Mouse (Mus musculus) thymus, adult 18-20 months (tissue): Measurements from ENCODE around the gene Atp8a2.

Experiments used
- DNase-seq, 2 experiments: peaks; one replicate each; pipeline ENCODE4 v3.0.0; 2022; ENCODE audit warnings: mixed read lengths in 2 of 2

Gene Atp8a2

DNA sequence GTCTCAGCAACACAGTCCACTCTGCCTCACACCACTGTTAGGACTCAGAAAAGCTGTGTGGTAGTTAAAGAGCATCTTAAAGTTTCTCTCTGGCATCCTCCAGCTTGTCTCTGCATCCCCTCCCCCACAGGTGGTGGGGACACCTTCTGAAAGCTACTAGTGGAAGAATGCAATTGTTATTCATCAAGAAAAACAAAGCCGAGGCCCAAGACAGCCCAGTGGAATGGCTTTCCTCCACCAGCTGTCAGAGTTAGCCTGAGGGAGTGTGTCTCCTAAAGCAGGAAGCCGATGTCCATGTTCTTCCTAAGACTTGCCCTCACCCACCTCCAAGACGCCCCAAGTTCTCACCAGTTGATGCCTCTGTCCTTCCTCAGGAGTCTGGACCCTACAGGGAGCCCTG, 48.1 kb downstream of the Atp8a2 start:
- DNase-seq = no peak

DNA sequence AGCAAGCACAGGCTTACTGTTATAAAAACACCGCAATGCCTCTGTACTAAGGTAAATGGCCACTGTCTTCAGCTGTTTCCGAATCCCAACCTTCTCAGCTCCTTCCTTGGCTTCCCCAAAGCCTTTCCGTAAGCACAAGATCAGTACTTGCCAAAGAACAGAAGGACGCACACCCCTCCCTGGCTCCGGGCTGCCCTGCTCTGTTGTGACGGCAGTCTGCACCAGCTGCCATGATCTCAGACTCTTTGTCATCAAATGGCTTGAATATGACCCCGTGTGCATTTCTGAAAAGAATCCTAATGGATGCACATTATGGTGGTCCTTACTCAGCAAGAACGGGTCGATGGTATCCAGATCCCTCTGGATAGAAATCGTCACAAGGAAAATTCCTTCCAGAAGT, 53.7 kb downstream of the Atp8a2 start:
- DNase-seq = no peak

DNA sequence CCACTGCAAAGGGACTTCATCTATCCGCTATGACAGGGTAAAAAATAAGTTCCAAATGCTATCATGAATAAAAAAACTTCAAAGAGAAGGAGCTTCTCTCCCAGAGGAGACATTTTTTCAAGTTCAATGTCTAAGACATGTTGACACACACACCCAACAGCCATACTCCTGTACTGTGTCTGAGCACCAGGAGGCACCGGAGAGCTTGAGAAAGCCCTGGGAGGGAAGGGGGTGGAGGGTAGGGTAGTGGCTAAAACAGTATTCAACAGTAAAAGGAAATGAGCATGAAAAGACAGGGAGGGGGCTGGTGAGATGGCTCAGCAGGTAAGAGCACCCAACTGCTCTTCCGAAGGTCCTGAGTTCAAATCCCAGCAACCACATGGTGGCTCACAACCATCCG, 58.6 kb downstream of the Atp8a2 start:
- no peak for DNase-seq

DNA sequence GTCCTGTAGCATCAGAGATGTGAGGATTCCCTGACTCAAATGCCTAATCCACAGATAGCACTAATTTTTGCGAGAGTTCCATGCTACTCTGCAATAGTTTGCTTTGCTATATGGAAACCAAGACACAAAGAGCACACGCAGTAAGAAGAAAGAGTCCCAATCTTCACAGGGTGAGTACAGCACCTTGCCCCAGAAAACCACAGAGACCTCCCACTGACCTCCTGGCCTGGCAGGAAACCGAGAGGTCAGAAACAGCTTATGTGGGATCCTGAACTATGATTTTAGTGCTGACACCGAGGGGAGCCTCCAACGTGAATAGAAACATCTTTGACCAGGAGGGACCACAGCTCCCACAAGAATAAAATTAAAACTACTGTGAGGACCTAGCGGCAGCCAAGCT, 59.2 kb downstream of the Atp8a2 start:
- no peak for DNase-seq

DNA sequence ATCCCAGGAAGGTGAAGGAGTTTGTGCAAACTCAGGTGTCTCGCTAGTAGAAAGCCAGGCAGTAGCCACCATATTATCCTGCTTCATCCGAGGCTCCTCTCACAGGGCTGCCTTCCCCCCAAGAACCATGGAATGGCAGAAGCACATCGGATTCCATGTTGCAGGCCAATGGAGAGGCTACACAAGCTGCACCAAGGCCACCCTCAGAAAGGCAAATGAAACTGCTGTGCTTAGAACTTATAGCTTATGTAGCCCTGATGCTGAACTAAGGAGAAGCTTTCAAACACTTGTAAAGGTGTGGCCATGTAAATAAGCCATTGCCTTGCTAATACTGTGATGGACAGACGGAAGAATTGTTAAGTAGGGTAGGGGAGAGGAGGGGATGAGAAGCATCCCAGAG, 61.2 kb downstream of the Atp8a2 start:
- no peak for DNase-seq

DNA sequence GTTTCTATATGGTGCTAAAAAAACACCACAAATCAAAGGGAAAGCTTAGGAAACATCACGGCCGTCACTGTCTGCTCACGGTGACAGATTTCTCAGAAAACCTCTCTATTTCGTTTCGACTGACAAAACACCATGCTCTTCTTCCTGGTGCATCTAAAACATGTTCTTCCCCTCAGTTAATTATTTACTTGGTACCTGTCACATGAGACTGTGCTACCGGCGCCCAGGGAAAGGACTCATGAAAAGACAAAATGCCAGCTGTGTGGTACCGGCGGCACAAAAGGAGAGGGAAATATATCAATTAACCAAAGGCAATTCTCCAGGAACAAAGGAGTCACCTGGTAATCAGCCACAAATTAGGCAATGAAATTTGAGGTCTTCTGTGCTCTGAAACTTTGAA, 62.3 kb downstream of the Atp8a2 start:
- DNase-seq = no peak

DNA sequence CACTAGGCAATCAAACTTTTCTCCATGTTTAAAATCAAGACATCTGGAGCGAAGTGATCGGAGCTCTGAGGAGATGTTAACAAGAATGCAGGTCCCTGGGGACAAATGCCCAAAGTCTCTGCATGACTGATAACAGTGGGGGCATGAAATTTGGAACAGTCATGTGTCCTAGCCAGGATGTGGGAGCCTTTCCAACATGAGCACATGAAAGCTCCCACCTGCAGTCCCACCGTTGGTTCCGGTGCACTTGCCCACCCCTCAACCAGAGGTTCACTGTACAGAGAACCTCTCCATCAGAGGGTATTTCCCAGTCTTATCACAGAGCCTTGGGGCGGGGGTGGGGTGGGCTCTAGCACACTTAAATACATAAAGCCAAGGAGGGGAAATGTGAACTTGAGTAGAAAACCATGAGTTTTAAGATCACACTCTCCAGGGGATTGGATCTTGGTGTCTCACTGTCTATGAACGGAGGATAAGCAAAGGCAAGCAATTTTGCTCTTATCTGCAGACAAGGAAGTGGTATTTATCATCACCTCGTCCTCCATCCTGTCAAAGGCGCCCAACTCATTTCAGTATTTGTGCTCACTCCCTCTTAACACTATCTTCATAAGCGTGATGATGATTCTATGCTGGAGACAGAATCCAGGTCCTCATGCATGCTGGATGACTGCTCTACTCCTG, 65.6 kb downstream of the Atp8a2 start:
- DNase-seq = peak in 1 of 2 experiments; percentile 42

DNA sequence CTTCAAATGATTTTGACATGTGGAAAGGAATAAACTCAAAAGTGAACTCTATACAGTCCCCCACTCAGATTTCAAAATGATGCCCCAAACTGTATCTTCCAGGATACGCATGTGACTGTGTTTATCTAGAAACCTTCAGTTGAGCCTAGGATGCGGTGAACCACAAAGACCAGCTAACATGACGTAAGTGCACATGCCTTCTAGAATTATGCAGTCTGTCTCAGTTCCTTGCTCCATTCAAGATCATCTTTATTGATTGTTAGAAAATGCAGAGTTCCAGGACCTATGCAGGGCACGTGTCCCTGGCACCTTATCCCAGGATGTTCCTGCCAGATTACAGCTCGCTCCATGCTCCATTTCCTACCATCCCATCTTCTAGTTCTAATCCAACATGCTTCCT, 67.4 kb downstream of the Atp8a2 start:
- DNase-seq = peak in 1 of 2 experiments; percentile 52

DNA sequence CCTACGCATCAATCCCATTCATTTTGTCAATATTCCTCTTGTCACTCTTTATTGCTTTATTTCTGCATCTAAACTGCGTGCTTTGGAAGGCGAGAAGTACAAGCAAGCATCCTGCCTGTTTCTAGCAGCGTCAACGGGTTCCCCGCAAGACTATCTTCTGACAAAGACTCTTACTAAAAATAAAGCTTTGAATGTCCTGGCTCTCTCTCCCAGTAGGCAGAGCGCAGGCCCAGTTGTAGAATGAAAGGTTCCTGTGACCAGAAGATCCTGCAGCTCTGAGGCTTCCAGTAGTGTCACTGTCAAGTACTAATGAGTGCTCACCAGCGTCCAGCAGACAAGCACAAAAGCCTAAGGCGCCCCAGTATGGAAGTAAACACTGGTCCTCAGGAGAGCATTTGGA, 71.8 kb downstream of the Atp8a2 start:
- no peak for DNase-seq

DNA sequence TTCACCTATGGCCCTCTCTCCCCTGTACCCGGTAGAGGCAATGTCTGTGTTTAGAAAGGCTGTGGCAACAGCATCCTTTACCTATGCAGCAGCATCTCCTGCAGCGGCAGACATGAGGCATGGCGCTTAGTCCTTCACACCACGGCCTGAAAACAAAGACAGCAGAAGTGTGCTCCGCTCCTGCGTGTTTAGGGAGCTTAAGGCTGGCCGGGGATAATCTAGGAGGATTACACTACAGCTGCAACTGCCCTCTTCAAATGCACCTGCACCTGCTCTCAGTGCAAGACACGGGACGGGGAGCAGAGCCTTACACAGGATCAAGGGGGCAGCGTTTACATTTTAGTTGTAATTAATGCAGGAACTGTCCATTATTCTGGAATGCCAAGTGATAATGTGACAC, 75.4 kb downstream of the Atp8a2 start:
- no peak for DNase-seq

DNA sequence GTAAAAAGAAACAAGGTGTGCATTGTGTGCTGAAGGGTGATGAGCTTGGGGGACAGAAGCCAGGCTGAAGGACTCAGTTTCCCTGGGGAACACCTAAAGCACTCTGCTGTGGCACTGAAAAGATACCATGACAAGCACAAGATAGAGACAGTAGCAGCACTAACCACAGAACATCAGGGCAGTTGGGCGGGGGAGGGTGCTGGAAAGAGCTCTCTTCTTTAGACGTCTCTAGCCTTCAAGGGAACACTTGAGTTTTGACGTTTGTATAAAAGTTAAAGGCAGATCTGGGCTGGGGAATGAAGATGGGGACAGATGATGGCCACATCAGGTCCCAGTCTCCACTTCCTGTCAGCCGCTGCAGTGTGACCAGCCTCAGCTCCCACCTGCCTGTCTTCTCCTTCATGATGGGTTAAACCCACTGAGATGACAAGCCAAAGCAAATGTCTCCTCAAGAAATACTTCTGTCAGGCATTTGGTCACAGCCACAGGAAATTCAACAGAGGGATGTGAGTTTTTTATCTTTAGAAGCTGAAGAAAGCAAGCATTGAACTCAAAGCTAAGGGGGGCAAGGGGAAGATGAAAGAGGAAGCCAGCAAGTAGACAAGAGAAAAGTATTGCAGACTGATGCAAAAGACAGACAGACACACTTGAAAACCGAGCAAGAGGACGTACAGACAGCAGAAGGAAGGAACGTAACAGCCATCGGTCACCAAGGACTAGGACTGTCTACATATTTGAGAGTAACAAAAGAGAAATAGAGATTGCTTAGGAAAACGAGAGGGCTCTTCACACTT, 79.0 kb downstream of the Atp8a2 start:
- DNase-seq = peak in 1 of 2 experiments; percentile 15

DNA sequence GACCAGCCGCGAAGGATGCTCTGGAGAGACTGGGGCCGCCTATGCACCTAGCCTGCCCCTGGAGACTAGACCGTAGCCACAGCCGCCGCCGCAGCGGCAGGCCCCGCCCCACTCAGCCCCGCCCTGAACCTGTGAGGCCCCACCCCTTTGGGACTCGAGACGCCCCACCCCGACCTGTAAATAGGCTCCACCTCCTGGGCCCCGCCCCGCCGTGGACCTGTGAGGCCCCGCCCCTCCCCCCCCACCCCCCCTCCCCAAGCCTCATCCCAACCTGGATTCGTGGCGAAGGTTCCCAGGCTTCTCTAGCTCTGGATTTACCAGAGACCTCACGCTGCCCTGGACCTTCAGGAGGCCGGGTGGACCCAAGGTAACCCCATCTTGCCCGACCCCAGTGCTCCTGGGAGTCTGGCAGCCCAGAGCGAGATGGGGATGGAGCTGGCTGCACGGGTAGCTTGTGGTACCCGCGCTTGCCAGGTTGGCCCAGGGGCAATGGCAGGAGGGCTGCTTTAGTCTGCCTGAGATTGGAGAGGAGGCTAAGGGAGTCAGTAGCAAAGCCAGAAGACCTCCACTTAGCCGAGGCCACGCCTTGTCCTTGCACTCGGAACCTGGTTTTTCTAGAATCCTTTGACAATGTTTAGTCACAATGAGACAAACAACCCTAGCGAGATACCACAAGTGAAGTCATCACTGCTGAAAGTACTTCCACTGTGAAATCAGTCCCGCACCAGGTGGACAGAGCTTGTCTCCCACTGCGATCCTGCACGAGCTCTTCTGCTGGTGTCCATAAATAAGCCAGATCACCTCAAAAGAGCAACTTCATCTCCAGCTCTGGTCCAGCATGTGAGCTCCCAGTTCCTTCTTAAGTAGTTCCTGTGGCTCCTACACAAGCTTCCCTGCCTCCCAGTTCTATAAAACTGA, 109.9 kb downstream of the Atp8a2 start:
- DNase-seq = peak; percentile 4 to 7

DNA sequence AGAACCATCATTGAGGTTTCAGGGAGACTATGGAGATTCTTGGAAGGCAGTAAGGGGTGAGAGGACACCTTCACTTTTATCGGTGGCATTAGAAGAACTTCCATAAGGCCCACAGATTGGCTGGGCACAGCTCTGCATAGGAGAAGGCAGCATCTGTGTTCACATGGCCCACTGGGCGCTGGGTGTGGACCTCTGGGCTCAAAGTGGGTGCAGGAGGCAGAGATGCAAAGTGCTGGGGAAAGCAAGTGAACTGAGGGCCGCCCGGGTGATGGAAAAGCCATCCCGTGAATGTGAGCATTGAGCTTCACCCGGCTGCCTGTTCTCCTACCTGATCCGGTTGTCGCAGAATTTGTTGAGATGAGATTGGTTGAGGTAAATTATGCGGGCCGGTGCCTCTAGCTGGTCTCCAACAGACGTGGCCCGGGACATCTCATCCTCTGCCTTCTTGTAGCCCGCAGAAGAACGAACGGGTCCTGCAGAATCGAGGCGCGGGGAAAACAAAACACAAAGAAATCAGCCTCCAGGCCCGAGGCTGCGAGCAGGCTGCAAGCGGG, 110.6 kb downstream of the Atp8a2 start:
- DNase-seq = no peak

DNA sequence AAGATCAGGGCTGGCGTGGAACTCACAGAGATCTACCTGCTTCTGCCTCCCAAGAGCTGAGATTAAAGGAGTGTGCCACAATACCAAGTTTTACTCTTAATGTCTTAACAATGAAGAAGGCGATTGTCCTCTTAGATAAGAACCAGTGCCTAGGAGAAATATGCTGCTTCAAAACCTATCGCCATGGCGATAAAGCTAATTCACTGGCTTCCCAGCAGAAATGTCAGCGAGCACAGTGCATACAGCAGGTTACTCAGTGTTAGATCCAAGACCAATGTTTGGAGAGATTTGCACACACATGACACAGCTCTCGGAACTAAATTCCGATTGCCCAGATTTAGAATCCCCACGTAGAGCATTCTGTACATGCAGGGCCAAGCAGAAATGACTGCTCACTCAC, 114.2 kb downstream of the Atp8a2 start:
- no peak for DNase-seq

DNA sequence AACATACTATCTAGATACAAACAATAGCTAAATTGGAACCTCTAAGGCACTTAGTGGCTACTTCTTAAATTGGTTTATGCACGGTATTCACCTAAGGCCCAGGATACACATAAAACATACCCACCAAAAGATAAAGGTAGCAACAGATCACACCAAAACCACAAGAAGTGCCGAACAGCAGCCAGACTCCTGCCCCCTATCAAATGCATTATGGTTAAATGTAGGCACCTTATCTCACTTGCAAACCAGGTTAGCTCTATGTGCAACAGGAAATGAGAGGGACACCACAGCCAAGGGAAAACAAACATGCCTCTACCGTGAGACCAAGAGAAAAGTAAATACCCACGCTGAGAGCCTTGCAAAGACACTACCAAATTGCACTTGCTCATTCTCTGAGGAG, 124.5 kb downstream of the Atp8a2 start:
- DNase-seq = no peak

DNA sequence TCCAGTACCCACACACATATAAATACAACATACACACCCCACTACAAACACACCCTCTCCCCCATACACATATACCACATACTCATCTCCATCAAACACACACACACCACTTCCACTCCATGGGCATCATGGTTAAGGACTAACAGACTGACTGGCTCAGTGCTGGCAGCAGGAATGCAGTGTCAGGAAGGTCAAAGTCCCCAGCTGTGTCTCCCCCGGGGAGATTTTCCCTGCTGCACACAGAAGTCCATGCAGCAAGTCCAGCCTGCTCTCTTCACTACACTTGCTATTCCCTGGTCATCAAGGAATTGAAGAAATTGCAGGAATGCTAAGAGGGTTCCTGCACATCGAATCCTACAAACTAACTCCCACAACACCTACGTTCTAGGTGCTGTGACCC, 131.8 kb downstream of the Atp8a2 start:
- no peak for DNase-seq

DNA sequence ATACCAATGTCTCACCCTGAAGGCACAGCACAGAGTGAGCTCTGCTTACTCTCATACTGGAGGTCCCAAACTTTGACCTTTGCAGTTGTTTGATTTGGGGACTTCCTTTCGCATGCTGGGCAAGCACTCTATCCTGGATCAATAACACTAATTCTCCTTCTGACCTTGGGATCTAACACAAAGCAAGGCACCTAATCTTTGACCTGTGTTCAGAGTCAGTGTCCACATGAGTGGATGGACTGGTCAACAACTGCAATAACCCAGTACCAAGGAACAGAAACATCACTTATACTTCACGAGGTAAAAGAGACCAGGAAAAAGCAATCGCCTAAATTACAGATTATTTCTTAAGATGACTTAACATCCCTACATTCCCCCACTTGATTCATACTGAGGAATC, 136.0 kb downstream of the Atp8a2 start:
- DNase-seq = no peak

DNA sequence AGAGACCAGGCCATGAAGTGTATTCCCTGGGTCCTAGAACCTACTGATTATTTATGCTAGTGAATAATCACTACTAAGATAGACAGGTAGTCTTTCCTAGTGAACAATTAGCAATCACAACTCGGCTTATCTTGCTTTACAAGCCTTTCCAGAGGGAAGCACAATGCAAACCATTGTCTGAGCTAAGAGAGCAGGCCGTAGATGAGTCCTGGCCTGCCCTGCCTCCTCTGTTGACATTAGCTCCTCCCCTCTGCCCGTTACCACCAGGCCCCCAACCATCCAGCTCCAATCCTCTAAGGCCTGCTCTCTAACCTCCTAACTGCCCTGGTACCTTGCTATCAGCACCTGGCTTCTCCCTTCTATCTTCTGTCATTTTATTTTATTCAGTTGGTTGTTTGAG, 138.1 kb downstream of the Atp8a2 start:
- no peak for DNase-seq

DNA sequence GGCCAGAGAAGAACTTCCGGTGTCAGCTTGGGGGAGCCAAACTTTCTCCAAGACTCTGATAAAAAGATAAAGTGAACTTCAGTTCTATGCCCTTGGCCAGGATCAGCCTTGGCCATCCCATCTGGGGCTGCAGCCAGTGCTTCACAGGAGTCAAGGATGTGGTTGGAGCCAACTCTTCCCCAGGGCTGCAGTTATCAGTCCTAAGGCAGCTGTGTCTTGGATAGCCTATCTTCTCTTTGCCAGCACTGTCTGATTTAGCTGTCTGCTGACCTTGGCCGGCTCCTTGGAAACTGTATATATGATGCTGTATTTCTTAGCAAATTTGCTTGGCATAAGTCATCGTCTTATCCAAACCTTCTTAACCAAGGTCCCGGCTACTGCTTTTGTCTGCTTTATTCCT, 141.7 kb downstream of the Atp8a2 start:
- no peak for DNase-seq

DNA sequence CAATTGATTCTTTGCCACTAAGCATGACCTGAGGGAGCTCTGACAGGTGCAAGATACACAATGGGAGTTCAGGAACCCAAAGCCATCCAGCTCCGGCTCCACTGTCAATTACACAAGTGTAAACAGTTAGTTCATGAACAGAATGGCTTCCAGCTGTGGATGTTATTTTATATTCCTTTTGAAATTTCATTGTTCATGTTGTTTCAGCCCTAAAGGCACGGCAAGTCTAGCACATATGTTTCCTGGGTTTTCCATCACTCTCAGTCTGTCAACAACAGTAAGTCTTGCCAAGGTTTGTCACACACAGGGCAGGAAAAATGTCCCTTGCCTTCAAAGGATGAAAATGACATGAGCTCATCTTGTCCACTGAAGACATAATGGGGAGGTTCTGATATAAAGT, 166.3 kb downstream of the Atp8a2 start:
- no peak for DNase-seq

DNA sequence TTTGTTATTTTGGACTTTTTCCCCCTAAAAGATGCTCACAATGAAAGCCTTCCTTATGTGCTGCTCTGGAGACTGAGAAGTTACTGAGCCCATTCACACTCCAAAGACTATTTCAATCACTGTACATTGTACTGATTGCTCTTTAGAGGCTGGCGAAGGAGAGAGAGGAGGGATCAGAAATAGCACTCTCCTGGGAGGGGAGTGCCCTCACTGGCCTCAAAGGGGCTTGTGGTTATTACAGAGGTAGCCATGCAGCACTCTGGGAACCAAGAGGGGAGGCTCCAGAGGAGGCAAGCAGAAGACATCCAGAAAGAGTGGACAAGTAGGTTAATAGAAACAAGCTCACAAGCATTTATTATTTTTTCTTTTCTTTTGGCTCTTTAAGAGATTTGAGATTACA, 169.8 kb downstream of the Atp8a2 start:
- DNase-seq = no peak

DNA sequence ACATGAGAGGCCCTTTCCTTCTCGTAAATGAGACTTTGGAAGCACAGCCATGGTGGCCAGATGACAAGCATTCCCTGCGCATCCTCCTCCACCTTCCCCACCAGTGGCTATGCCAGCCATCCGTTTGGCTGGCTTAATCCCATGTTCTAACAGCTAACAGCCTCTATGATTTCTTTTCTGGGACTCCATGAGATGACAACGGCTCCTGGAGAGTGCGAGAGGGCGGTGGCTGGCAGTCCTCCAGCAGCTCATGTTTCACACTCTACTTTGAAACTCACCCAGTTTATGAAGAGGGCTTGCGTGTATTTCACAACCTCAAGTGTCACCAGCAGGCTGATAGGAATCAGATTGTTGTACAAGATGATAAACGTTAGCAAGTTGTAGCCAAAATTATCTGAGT, 170.3 kb downstream of the Atp8a2 start:
- DNase-seq = no peak

DNA sequence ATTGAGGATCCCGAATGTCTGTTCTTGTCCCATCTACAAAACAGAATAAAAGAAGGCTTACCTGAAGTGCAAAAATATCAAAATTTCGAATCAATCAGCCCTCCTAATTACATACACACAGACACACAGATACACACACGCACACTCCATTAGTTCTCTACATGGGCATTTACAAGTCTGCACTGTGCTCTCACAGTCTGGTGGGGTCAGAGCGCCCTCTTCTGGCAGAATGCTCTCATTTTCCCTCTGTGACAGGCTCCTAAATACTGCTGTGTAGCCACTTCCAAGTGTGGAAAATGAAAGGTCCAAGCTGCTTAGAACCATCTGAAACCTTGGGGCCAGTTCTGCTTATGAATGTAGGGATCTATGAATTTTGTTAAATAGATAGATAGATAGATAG, 181.1 kb downstream of the Atp8a2 start:
- peak; percentile 12 to 23 for DNase-seq
